Mouse (Mus musculus) bone marrow, adult 2 months (tissue): Measurements from ENCODE around the gene Tmem246.

ENCODE experiments used
- CTCF ChIP-seq: fragments of 200-500 bp; IDR thresholded peaks from 2 replicates; pipeline ENCODE4 v1.5.1; 2011; ENCODE audit warnings: low read length, control low read depth; ENCODE audit not compliant: control insufficient read depth, insufficient read depth
- POLR2A ChIP-seq: fragments of 200-500 bp; IDR thresholded peaks from 2 replicates; pipeline ENCODE4 v1.6.1; 2011; ENCODE audit warnings: low read depth, mild to moderate bottlenecking, control low read depth, low read length, borderline replicate concordance; ENCODE audit not compliant: control insufficient read depth

DNA sequence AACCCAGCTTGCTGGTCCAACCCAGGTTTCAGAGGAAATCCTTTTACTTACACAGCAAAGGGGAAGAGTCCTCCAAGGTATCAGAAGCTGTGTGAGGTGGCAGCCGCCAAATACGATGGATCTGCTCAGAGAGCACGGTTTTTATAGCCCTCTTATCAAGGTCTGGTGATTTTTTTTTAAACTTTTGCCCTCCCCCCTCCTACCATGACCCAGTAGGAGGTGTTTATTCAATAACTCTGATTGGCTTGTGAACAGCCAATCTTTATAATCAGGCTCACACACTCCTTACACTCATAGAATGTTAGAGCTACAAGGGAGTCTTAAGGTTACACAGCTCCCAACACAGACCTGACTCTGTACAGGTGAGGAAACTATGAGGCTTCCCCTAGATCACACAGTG is 48.3 kb downstream of the Tmem246 start, which contains the start of gene Aldob:
- TF ChIP-seq POLR2A (no peak), CTCF (no peak)
